29 mouse cellular contexts compared by ENCODE assay signal in the genomic region with DNA sequence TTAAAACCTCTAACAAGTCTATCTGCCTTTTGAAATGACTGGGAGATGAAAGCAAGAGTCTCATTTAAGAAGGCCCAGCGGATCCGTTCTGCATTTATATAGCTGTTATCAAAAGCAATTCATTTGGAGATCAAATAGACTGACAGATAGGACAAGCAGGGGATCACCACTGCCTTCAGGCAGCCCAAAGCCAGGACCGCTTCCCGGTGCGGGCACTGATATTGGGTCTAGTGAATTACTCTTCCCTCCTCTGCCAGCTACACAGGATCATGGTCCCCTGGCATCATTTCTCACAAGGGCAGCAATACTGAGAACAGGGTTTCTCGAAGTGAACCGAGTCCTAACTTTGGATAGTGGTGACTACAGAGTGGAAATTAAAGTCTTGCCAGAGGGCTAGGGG.
"Had no signal": no experiment of that assay in that cellular context is flagged by ENCODE, and none has a peak within 500 bp of the region (broad histone marks: within the 10 kb centered on the region; RNA-seq: fewer than 3 reads in every experiment).

No protein-coding gene starts in this region.

- H3K36me3 ChIP-seq: limb, embryonic 10.5 days; limb, embryonic 12.5 days; limb, embryonic 13.5 days; limb, embryonic 15.5 days; liver, embryonic 12.5 days; liver, embryonic 13.5 days; liver, embryonic 15.5 days; lung, embryonic 15.5 days; midbrain, embryonic 12.5 days; neural tube, embryonic 12.5 days; neural tube, embryonic 13.5 days had no signal

- DNase-seq: left cerebral cortex, postnatal 4 days; liver; liver, embryonic 13.5 days; liver, postnatal 0 days; lung, adult 18-20 months; lung, adult 2 months; lung, embryonic 14.5 days; lung, postnatal 10 days; lung, postnatal 14 days; lung, postnatal 36 days; lung, postnatal 4 days had no signal

- H3K4me2 ChIP-seq: limb, embryonic 12.5 days; limb, embryonic 13.5 days; limb, embryonic 15.5 days; liver, embryonic 11.5 days; liver, embryonic 12.5 days; liver, embryonic 13.5 days; liver, embryonic 15.5 days; lung, embryonic 14.5 days; lung, embryonic 15.5 days; midbrain, embryonic 11.5 days; midbrain, embryonic 12.5 days; neural tube, embryonic 12.5 days; neural tube, embryonic 13.5 days had no signal

- H3K4me1 ChIP-seq: limb, embryonic 10.5 days; limb, embryonic 12.5 days; limb, embryonic 13.5 days; limb, embryonic 15.5 days; liver, embryonic 12.5 days; liver, embryonic 13.5 days; liver, embryonic 15.5 days; lung, embryonic 15.5 days; megakaryocyte, embryonic 14.5 days; midbrain, embryonic 12.5 days; neural tube, embryonic 12.5 days; neural tube, embryonic 13.5 days had no signal

- H3K9me3 ChIP-seq: limb, embryonic 10.5 days; limb, embryonic 12.5 days; limb, embryonic 13.5 days; limb, embryonic 15.5 days; liver, embryonic 12.5 days; liver, embryonic 13.5 days; liver, embryonic 15.5 days; lung, embryonic 15.5 days; megakaryocyte, embryonic 14.5 days; midbrain, embryonic 12.5 days; neural tube, embryonic 12.5 days; neural tube, embryonic 13.5 days had no signal

- ATAC-seq: liver, embryonic 12.5 days; liver, postnatal 0 days; lung, postnatal 0 days had no signal

- H3K4me3 ChIP-seq: left cerebral cortex, adult 2 months; limb, embryonic 10.5 days; limb, embryonic 12.5 days; limb, embryonic 13.5 days; limb, embryonic 15.5 days; liver, embryonic 12.5 days; liver, embryonic 13.5 days; liver, embryonic 15.5 days; lung, embryonic 15.5 days; megakaryocyte, embryonic 14.5 days; midbrain, embryonic 12.5 days; myocyte; neural tube, embryonic 12.5 days; neural tube, embryonic 13.5 days had no signal

- H3K27ac ChIP-seq: left cerebral cortex, adult 2 months; limb, embryonic 10.5 days; limb, embryonic 12.5 days; limb, embryonic 13.5 days; limb, embryonic 15.5 days; liver, embryonic 12.5 days; liver, embryonic 13.5 days; liver, embryonic 14.5 days; liver, embryonic 15.5 days; lung, embryonic 15.5 days; macrophage; midbrain, embryonic 12.5 days; neural tube, embryonic 12.5 days; neural tube, embryonic 13.5 days had no signal

- H3K9ac ChIP-seq: limb, embryonic 12.5 days; limb, embryonic 13.5 days; limb, embryonic 15.5 days; liver, embryonic 12.5 days; liver, embryonic 13.5 days; liver, embryonic 14.5 days; liver, embryonic 15.5 days; liver, postnatal 0 days; lung, embryonic 14.5 days; lung, embryonic 15.5 days; midbrain, embryonic 12.5 days; neural tube, embryonic 12.5 days; neural tube, embryonic 13.5 days had no signal

- H3K27me3 ChIP-seq: limb, embryonic 12.5 days; limb, embryonic 13.5 days; limb, embryonic 15.5 days; liver, embryonic 12.5 days; liver, embryonic 13.5 days; liver, embryonic 15.5 days; lung, embryonic 15.5 days; megakaryocyte, embryonic 14.5 days; midbrain, embryonic 12.5 days; neural tube, embryonic 12.5 days; neural tube, embryonic 13.5 days had no signal
